Mouse (Mus musculus) brown adipose tissue, adult 24 weeks (tissue): ENCODE measurements around the gene Nfkbib. TPM values are rescaled to one million over a fixed set of nuclear protein-coding genes. Genes with fewer than 3 reads are reported as not detected.

Experiments used
- H3K27ac ChIP-seq: fragments of 200-500 bp; replicated peaks from 2 replicates; pipeline ENCODE4 v1.5.1; 2012; ENCODE audit warnings: low read depth, mild to moderate bottlenecking, low read length
- H3K4me1 ChIP-seq: fragments of 200-500 bp; 2 replicates; pipeline ENCODE4 v1.6.1; 2012; ENCODE audit warnings: low read length, mixed read lengths; ENCODE audit not compliant: control insufficient read depth, insufficient read depth, insufficient read length
- H3K4me3 ChIP-seq: fragments of 200-500 bp; 2 replicates; pipeline ENCODE4 v1.5.1; 2012; ENCODE audit warnings: low read depth, mild to moderate bottlenecking, low read length, moderate library complexity; ENCODE audit not compliant: insufficient read depth
- polyA plus RNA-seq: library from polyadenylated mRNA; stranded (reverse); fragments of >200 nt; gene quantifications from 2 replicates; pipeline ENCODE4 v1.2.4, GENCODE M21; 2012; ENCODE audit not compliant: missing spikeins, insufficient read depth, insufficient read length

Gene Nfkbib
- polyA plus RNA-seq, 1 experiment, result 15.5 TPM

- H3K4me3 ChIP-seq, result no peak overlapping the region
- no peak overlapping the region; the same call in 1 of the 2 replicates for H3K27ac ChIP-seq
Measured at GRCm38 (mm10) chr7:28789235-28789634, 21.9 kb upstream of the Nfkbib start.

DNA sequence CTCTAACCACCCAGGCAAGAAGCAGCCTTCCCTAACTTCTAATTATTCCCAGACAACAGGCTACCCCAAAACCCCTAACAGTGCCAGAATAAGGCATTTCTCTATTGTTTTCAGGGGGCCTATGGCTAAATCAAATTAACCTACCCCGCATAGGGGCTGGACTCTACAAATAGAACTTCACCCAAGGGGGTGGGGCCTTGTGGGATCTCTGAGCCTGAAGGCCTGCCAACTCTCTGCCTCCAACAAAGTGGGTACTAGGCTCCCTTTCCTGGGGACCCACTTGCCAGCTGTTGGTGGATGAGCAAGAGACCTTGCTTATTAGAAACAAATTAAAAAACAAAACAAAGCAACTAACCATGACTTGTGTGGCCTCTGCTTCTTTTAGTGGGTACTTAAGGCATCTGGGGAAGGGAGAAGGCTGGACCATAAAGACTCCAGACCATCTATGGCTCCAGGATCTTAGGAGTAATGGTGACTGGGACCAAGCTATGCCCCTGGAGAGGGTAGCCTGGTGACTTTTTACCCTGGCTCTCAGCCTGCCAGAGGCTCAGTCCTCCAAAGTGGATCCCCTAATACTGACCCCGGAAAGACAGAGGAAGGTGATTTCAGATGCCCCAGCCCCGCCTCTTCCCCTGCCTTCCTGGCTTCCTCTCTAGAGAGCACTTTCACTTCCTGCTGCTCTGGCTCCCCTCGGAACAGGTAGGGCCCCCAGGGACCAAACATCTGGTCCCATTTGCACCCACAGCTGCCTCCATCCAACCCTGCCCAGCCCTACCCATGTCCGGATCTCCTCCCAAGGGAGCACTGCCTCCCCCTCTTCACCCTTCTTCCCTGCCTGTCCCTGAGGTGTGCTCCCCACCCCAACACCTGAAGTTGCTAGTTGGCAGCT is 21.2 kb upstream of the Nfkbib start, which contains the start of gene Rinl:
TSS of gene Rinl (plus strand) at position 663 of the 889 bp plus-strand sequence.
- Histone ChIP-seq H3K4me3 (no peak within 1 kb of the TSS), H3K27ac (no peak within 1 kb of the TSS; the same call in 1 of the 2 replicates)

More at GRCm38 (mm10) chr7:28789235-28789634, 21.9 kb upstream of the Nfkbib start:
- 0 out of 2 replicates have a peak, but pooled peaks cover 5% of the 10 kb centered on the region for H3K4me1 ChIP-seq

GRCm38 (mm10) chr7:28787884-28788283 is 20.6 kb upstream of the Nfkbib start:
- Histone ChIP-seq H3K27ac (no peak overlapping the region), H3K4me1 (0 out of 2 replicates have a peak, but pooled peaks cover 5% of the 10 kb centered on the region), H3K4me3 (no peak overlapping the region)

More for the DNA sequence above, 21.2 kb upstream of the Nfkbib start, which contains the start of gene Rinl:
- H3K4me1 ChIP-seq, result 0 out of 2 replicates have a peak, but pooled peaks cover 5% of the 10 kb centered on the region

DNA sequence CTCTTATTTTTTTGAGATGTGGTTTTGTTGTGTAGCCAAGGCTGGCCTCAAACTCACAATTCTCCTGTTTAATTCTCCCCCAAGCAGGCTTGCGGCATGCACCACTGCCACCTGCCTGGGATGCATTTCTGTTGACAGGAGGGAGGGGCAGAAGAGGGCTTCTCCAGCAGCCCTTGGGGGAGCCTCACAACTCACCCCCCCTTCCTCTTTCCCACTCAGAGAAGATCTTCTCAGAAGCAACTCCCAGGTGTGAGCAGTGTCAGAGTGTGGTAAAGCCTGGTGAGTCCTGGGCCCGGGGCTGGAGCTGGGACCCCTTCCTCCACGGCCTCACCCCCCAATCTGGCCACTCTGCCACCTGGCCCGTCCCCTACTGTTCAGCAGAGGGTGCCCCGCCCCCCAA is 17.8 kb upstream of the Nfkbib start:
- Histone ChIP-seq H3K4me1 (0 out of 2 replicates have a peak, but pooled peaks cover 5% of the 10 kb centered on the region), H3K27ac (no peak overlapping the region), H3K4me3 (no peak overlapping the region)

DNA sequence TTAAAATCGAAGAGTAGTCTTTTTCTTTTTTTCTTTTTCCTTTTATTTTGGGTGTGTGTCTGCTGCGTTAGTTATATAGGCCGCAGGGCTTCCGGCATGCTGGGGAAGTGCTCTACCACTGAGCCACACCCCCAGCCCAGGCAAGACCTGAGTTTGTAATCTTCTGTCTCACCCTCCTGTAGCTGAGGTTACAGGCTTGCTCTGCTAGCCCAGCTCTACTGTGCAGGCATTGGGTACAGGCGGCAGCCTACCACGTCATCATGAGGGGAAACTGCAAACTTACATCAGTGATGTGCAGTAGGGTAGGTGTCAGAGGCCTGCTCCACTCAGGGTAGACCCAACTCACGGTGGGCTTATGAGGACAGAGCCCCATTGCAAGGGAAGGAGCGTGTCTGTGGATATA is 13.9 kb upstream of the Nfkbib start:
- Histone ChIP-seq H3K4me1 (0 out of 2 replicates have a peak, but pooled peaks cover 3% of the 10 kb centered on the region), H3K27ac (no peak overlapping the region), H3K4me3 (no peak overlapping the region)

GRCm38 (mm10) chr7:28780857-28781256 is 13.5 kb upstream of the Nfkbib start:
- H3K27ac ChIP-seq, result no peak overlapping the region
- no peak overlapping the region for H3K4me3 ChIP-seq
- H3K4me1 ChIP-seq, result 0 out of 2 replicates have a peak, but pooled peaks cover 2% of the 10 kb centered on the region

GRCm38 (mm10) chr7:28780067-28780658 is 12.9 kb upstream of the Nfkbib start:
- peak overlapping the region; percentile 6; the same call in 1 of the 2 replicates for H3K27ac ChIP-seq
- 0 out of 2 replicates have a peak, but pooled peaks cover 2% of the 10 kb centered on the region for H3K4me1 ChIP-seq
- H3K4me3 ChIP-seq, result no peak overlapping the region

DNA sequence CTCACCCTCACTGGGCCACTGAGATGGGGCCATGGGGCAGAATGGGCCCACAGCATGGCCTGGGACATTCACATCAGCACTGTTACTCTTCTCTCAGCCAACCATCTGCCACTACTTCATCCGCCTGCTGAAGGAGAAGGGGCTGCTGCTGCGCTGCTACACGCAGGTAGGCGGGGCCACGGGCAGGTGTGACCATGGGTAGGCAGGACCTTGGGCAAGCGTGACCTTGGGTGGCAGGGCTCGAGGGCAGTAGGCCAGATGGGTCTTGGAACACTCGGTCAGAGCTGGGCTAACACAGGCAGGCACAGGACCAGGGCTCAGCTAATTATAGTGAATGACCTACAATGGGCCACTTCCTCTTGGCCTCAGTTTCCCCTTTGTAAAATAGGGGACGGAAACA is 11.5 kb upstream of the Nfkbib start:
- Histone ChIP-seq H3K4me1 (0 out of 2 replicates have a peak, but pooled peaks cover 2% of the 10 kb centered on the region), H3K27ac (no peak overlapping the region)

GRCm38 (mm10) chr7:28775129-28775528 is 7.8 kb upstream of the Nfkbib start:
- Histone ChIP-seq H3K27ac (no peak overlapping the region), H3K4me3 (no peak overlapping the region), H3K4me1 (0 out of 2 replicates have a peak, but pooled peaks cover 2% of the 10 kb centered on the region)

More for the DNA sequence above, 11.5 kb upstream of the Nfkbib start:
- no peak overlapping the region for H3K4me3 ChIP-seq

GRCm38 (mm10) chr7:28774164-28774563 is 6.9 kb upstream of the Nfkbib start:
- Histone ChIP-seq H3K4me1 (0 out of 2 replicates have a peak, but pooled peaks cover 2% of the 10 kb centered on the region), H3K4me3 (no peak overlapping the region), H3K27ac (no peak overlapping the region)

- no peak overlapping the region for H3K27ac ChIP-seq
- no peak overlapping the region for H3K4me3 ChIP-seq
- no peaks in the 10 kb centered on the region for H3K4me1 ChIP-seq
Measured at GRCm38 (mm10) chr7:28773163-28773562, 5.9 kb upstream of the Nfkbib start.

DNA sequence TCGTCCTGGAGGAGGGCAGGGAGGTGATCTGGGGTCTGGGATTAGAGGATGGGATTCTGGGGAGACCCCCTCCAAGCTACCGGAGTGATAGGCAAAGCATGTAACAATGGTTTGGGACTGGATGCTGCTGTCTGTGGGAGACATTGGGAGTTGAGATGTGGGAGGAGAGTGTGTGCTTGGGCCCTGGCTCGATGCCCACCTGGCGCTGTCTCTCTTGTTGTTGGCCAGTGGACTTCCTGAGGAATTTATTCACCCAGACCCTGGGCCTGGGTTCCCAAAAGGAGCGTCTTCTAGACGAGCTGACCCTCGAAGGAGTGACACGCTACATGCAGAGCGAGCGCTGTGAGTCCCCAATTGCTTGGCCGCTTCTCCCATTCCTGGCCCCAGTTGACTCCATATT is 4.6 kb upstream of the Nfkbib start:
- Histone ChIP-seq H3K4me3 (no peak overlapping the region), H3K27ac (no peak overlapping the region), H3K4me1 (no peaks in the 10 kb centered on the region)

DNA sequence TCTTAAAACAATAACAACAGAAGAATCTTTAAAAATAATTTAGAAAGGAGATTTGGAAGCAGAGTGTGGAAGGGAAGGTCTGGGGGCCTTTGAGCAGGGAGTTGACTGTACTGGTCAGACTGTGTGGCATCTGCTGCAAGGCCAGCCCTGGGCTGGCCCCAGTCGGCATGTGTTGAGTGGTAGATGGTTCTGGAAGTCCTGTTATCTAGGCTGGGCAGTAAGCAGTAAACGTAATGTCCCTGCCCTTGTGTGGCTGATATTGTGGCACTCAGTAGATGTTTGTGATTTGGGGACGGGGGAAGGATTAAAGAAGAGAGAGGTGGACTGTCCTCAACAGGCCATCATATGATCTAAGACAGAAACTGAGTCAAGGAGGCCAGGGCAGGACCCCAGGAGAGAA is 3.0 kb upstream of the Nfkbib start:
- Histone ChIP-seq H3K4me1 (peaks cover 4% of the 10 kb centered on the region), H3K27ac (no peak overlapping the region), H3K4me3 (no peak overlapping the region)

DNA sequence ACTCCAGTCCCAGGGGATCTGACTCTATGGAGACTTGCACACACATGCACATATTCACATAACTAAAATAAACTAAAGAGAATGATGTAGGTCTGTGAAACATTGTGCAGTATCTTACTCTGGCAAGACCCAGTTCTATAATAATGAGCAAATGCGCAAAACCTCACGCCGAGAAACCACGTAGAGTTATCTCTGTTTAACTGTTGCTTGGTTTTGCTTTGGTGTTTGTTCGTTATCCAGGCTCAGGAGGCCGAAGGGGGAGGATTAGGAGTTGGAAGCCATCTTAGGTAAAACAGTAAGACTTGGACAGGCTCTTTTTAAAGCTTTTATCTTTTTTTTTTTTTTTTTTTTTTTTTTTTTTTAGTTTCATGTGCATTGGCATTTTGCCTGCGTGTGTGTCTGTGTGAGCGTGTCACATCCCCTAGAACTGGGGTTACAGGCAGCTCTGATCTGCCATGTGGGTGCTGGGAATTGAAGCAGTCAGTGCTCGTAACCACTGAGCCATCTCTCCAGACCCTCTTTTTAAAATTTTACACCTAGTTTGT is 2.2 kb upstream of the Nfkbib start:
- Histone ChIP-seq H3K4me1 (peaks cover 6% of the 10 kb centered on the region), H3K4me3 (no peak overlapping the region), H3K27ac (no peak overlapping the region)

- no peak overlapping the region for H3K27ac ChIP-seq
- H3K4me1 ChIP-seq, result peaks cover 6% of the 10 kb centered on the region
- H3K4me3 ChIP-seq, result peak overlapping the region; percentile 69
Measured at GRCm38 (mm10) chr7:28766910-28767309, 402 bp downstream of the Nfkbib start.
